Mouse (Mus musculus): ENCODE results near the gene Slc25a26. TPM values are rescaled to one million over a fixed set of nuclear protein-coding genes. Genes with fewer than 3 reads are reported as not detected.

The Slc25a26 gene
- polyA plus RNA-seq, 1 experiment from 2014 or later = 10.0 TPM

- no peak overlapping the region for H3K4me2 ChIP-seq (replicated peaks)
- WGBS = 89% methylated on average over 6 of the region's 6 CpGs
- H3K4me3 ChIP-seq (replicated peaks) = no peak overlapping the region
- no peaks in the 10 kb centered on the region for H3K4me1 ChIP-seq (replicated peaks)
- no peaks in the 10 kb centered on the region for H3K27me3 ChIP-seq (replicated peaks)
- H3K36me3 ChIP-seq = peaks cover 42% of the 10 kb centered on the region
- H3K9ac ChIP-seq = no peak overlapping the region
- H3K27ac ChIP-seq = no peak overlapping the region
- ATAC-seq = no peak
- H3K9me3 ChIP-seq = no peaks in the 10 kb centered on the region
Observed at GRCm38 (mm10) chr6:94614346-94614745, 114.2 kb downstream of the Slc25a26 start.

GRCm38 (mm10) chr6:94615936-94616335, 115.8 kb downstream of the Slc25a26 start:
- ATAC-seq = no peak
- WGBS = 73% methylated on average over 4 of the region's 4 CpGs
- no peak overlapping the region for H3K9ac ChIP-seq
- peaks cover 53% of the 10 kb centered on the region for H3K36me3 ChIP-seq
- no peak overlapping the region for H3K4me3 ChIP-seq (replicated peaks)
- H3K9me3 ChIP-seq = no peaks in the 10 kb centered on the region
- no peaks in the 10 kb centered on the region for H3K27me3 ChIP-seq (replicated peaks)
- no peak overlapping the region for H3K4me2 ChIP-seq (replicated peaks)
- H3K27ac ChIP-seq = no peak overlapping the region
- no peaks in the 10 kb centered on the region for H3K4me1 ChIP-seq (replicated peaks)

- H3K27ac ChIP-seq = no peak overlapping the region
- ATAC-seq = no peak
- H3K27me3 ChIP-seq (replicated peaks) = no peaks in the 10 kb centered on the region
- H3K4me1 ChIP-seq (replicated peaks) = no peaks in the 10 kb centered on the region
- H3K9me3 ChIP-seq = no peaks in the 10 kb centered on the region
- H3K9ac ChIP-seq = no peak overlapping the region
- 73% methylated on average over 5 of the region's 5 CpGs for WGBS
- H3K4me3 ChIP-seq (replicated peaks) = no peak overlapping the region
- H3K4me2 ChIP-seq (replicated peaks) = no peak overlapping the region
- H3K36me3 ChIP-seq = peaks cover 51% of the 10 kb centered on the region
Observed at GRCm38 (mm10) chr6:94618671-94619070, 118.5 kb downstream of the Slc25a26 start.

- peaks cover 55% of the 10 kb centered on the region for H3K36me3 ChIP-seq
Observed at GRCm38 (mm10) chr6:94620287-94620686, 120.2 kb downstream of the Slc25a26 start.

DNA sequence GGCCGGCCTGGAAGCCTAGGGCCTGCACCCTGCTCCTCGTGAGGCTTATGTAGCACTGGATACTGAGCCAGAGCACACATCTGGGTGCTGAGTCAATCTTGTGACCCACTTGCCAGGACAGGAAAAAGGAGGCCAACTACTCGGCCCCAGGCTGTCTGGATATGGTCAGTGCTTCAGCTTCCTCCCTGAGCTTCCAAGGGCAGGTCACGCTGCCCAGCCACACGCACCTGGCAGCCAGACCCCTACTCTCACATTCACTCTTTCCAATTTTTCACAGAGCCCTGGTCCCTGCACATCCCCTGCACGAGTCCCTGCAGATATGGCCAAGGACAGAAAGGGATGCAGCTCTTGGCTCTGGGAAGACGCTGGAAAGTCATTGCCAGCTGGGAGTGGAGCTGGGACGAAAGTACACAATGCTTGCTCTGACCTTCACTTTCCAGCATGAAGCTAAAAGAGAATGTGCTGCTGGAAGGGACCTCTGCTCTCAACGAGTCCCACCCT, 120.7 kb downstream of the Slc25a26 start:
- no peak overlapping the region for H3K9ac ChIP-seq
- 76% methylated on average over 9 of the region's 9 CpGs for WGBS
- no peaks in the 10 kb centered on the region for H3K4me1 ChIP-seq (replicated peaks)
- H3K4me3 ChIP-seq (replicated peaks) = no peak overlapping the region
- peaks cover 51% of the 10 kb centered on the region for H3K36me3 ChIP-seq
- H3K27ac ChIP-seq = no peak overlapping the region
- ATAC-seq = no peak
- H3K9me3 ChIP-seq = no peaks in the 10 kb centered on the region
- H3K4me2 ChIP-seq (replicated peaks) = no peak overlapping the region
- H3K27me3 ChIP-seq (replicated peaks) = no peaks in the 10 kb centered on the region

More at GRCm38 (mm10) chr6:94620287-94620686, 120.2 kb downstream of the Slc25a26 start:
- H3K4me2 ChIP-seq (replicated peaks) = no peak overlapping the region
- no peaks in the 10 kb centered on the region for H3K27me3 ChIP-seq (replicated peaks)
- no peak for ATAC-seq
- H3K27ac ChIP-seq = no peak overlapping the region
- WGBS = 80% methylated on average over 6 of the region's 6 CpGs
- H3K9me3 ChIP-seq = no peaks in the 10 kb centered on the region
- H3K4me3 ChIP-seq (replicated peaks) = no peak overlapping the region
- H3K4me1 ChIP-seq (replicated peaks) = no peaks in the 10 kb centered on the region
- no peak overlapping the region for H3K9ac ChIP-seq

DNA sequence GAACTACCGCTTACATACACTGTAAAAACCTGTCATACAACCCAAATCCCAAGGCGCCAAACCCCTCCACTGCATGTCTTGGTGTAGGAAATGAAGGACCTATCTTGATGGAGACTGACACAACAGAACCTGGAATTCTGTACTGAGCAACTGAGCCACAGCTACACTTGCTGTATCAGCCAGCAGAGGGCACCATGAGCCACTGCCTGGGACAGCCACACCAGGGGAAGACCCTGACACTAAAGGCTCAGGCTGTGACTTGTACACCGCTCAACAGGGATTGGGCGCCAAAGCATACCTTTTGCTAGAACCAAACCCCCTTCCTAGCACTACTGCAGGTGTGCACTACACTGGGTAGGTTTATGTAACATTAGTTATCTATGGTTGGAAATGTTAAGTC, 122.9 kb downstream of the Slc25a26 start:
- Histone ChIP-seq H3K9ac (no peak overlapping the region), H3K4me3 (replicated peaks) (no peak overlapping the region), H3K27ac (no peak overlapping the region), H3K4me2 (replicated peaks) (no peak overlapping the region), H3K4me1 (replicated peaks) (peaks cover 4% of the 10 kb centered on the region; the same call in 1 of the 2 replicates), H3K36me3 (peaks cover 49% of the 10 kb centered on the region), H3K27me3 (replicated peaks) (no peaks in the 10 kb centered on the region), H3K9me3 (no peaks in the 10 kb centered on the region)
- ATAC-seq = peak; percentile 64
- WGBS = 78% methylated on average over 4 of the region's 4 CpGs

DNA sequence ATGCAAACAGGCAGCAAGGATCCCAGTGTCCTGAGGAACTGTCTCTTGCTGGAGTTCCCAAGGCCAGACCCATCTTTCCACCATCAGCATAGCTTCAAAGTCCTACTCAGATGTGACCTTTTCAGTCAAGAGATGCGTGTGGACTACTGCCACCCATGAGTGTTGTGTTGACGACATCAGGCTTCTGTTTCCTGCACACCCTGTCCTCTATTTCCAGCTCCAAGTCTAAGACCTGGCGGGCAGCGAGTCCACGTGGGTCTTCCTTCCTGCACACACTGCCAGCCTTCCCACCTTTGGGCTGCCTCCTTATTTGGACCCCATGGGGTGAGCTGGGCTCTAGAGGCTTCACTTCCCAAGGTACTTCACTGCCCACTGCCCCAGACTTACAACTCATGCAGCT, 124.4 kb downstream of the Slc25a26 start:
- WGBS = 85% methylated on average over 5 of the region's 5 CpGs
- H3K27me3 ChIP-seq (replicated peaks) = no peaks in the 10 kb centered on the region
- no peak overlapping the region for H3K9ac ChIP-seq
- no peak overlapping the region for H3K4me2 ChIP-seq (replicated peaks)
- ATAC-seq = no peak
- no peaks in the 10 kb centered on the region for H3K9me3 ChIP-seq
- no peak overlapping the region for H3K4me3 ChIP-seq (replicated peaks)
- H3K27ac ChIP-seq = no peak overlapping the region
- H3K4me1 ChIP-seq (replicated peaks) = peaks cover 7% of the 10 kb centered on the region; the same call in 1 of the 2 replicates
- peaks cover 35% of the 10 kb centered on the region for H3K36me3 ChIP-seq

- peaks cover 8% of the 10 kb centered on the region; the same call in 1 of the 2 replicates for H3K4me1 ChIP-seq (replicated peaks)
- H3K4me2 ChIP-seq (replicated peaks) = no peak overlapping the region
- no peaks in the 10 kb centered on the region for H3K9me3 ChIP-seq
- H3K27me3 ChIP-seq (replicated peaks) = no peaks in the 10 kb centered on the region
- H3K27ac ChIP-seq = no peak overlapping the region
- no peak overlapping the region for H3K4me3 ChIP-seq (replicated peaks)
- no peak for ATAC-seq
- no peak overlapping the region for H3K9ac ChIP-seq
- WGBS = 55% methylated on average over 5 of the region's 5 CpGs
- peaks cover 22% of the 10 kb centered on the region for H3K36me3 ChIP-seq
Observed at GRCm38 (mm10) chr6:94625896-94626295, 125.8 kb downstream of the Slc25a26 start.

GRCm38 (mm10) chr6:94626807-94627206, 126.7 kb downstream of the Slc25a26 start:
- peaks cover 16% of the 10 kb centered on the region for H3K36me3 ChIP-seq
- no peak overlapping the region for H3K4me2 ChIP-seq (replicated peaks)
- H3K4me3 ChIP-seq (replicated peaks) = no peak overlapping the region
- WGBS = 68% methylated on average over 2 of the region's 2 CpGs
- H3K4me1 ChIP-seq (replicated peaks) = peaks cover 16% of the 10 kb centered on the region
- ATAC-seq = no peak
- no peak overlapping the region for H3K27ac ChIP-seq
- no peaks in the 10 kb centered on the region for H3K27me3 ChIP-seq (replicated peaks)
- H3K9ac ChIP-seq = no peak overlapping the region
- H3K9me3 ChIP-seq = no peaks in the 10 kb centered on the region

- peaks cover 18% of the 10 kb centered on the region for H3K4me1 ChIP-seq (replicated peaks)
- WGBS = 44% methylated on average over 15 of the region's 15 CpGs
- peaks cover 13% of the 10 kb centered on the region for H3K36me3 ChIP-seq
- no peaks in the 10 kb centered on the region for H3K27me3 ChIP-seq (replicated peaks)
- no peak overlapping the region for H3K27ac ChIP-seq
- no peak overlapping the region for H3K4me2 ChIP-seq (replicated peaks)
- H3K9me3 ChIP-seq = no peaks in the 10 kb centered on the region
- no peak for ATAC-seq
- H3K4me3 ChIP-seq (replicated peaks) = no peak overlapping the region
- H3K9ac ChIP-seq = no peak overlapping the region
Observed at GRCm38 (mm10) chr6:94627714-94628595, 127.8 kb downstream of the Slc25a26 start.

DNA sequence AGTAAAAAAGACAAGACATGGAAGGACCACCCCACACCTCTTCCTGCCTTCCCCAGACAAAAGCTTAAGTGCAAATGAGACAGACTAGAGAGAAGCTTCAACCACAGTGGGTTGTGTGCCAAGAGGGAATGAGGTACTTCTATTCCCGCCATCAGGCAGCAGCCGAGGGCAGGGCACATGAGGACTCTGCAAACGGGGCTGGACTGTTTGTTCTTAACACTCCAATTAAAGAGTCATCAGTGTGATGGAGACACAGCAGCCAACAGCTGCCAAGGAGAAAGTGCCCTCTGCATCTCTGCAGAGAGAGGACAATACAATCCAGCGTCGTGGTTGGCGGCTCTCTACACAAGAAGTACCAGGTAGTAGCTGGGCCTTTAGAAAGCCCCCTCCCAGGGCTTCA, 128.7 kb downstream of the Slc25a26 start:
- H3K4me3 ChIP-seq (replicated peaks) = no peak overlapping the region
- no peak overlapping the region for H3K4me2 ChIP-seq (replicated peaks)
- no peaks in the 10 kb centered on the region for H3K9me3 ChIP-seq
- peaks cover 13% of the 10 kb centered on the region for H3K36me3 ChIP-seq
- H3K9ac ChIP-seq = no peak overlapping the region
- no peak for ATAC-seq
- H3K27me3 ChIP-seq (replicated peaks) = no peaks in the 10 kb centered on the region
- 61% methylated on average over 6 of the region's 6 CpGs for WGBS
- H3K27ac ChIP-seq = no peak overlapping the region
- peaks cover 18% of the 10 kb centered on the region for H3K4me1 ChIP-seq (replicated peaks)

GRCm38 (mm10) chr6:94631051-94631778, 131.1 kb downstream of the Slc25a26 start:
- no peak overlapping the region for H3K9ac ChIP-seq
- H3K4me3 ChIP-seq (replicated peaks) = no peak overlapping the region
- H3K36me3 ChIP-seq = peaks cover 4% of the 10 kb centered on the region
- peaks cover 19% of the 10 kb centered on the region for H3K4me1 ChIP-seq (replicated peaks)
- no peaks in the 10 kb centered on the region for H3K27me3 ChIP-seq (replicated peaks)
- H3K27ac ChIP-seq = peak overlapping the region; percentile 38; the same call in 1 of the 2 replicates
- H3K4me2 ChIP-seq (replicated peaks) = no peak overlapping the region
- 62% methylated on average over 7 of the region's 7 CpGs for WGBS
- H3K9me3 ChIP-seq = no peaks in the 10 kb centered on the region
- no peak for ATAC-seq

Measured in intestine, embryonic 15.5 days (tissue).